Mouse (Mus musculus) neural tube, postnatal 0 days (tissue): Measurements from ENCODE around the gene Mrgbp. TPM values are rescaled to one million over a fixed set of nuclear protein-coding genes. Genes with fewer than 3 reads are reported as not detected.

ENCODE experiments used
- polyA plus RNA-seq: library from polyadenylated mRNA; unstranded; fragments of >200 nt; fragmentation: Nextera tagmentation; extraction: Ambion mirVana; gene quantifications from 2 replicates; pipeline ENCODE4 v1.2.1, GENCODE M21; 2015

The Mrgbp gene
- polyA plus RNA-seq: 26.4 and 30.6 TPM in 2 replicates

GRCm38 (mm10) chr2:180581002-180581401 is at the start of gene Mrgbp:
TSS of gene Mrgbp (plus strand) at chr2:180581304.

GRCm38 (mm10) chr2:180589123-180589831 is 8.2 kb downstream of the Mrgbp start, which contains the start of gene Ogfr:
TSS of gene Ogfr (plus strand) at chr2:180589245.

GRCm38 (mm10) chr2:180597490-180597889 is 16.4 kb downstream of the Mrgbp start, which contains the start of gene Col9a3:
TSS of gene Col9a3 (plus strand) at chr2:180597790.

Other genes starting within 250 kb of the Mrgbp start
- gene Gata5, start 246.6 kb upstream of the Mrgbp start, polyA plus RNA-seq: not detected in 2 replicates
- 2.8 and 3.0 TPM in 2 replicates for gene Slco4a1, start 125.1 kb upstream of the Mrgbp start, polyA plus RNA-seq
- gene Ntsr1, start 81.3 kb upstream of the Mrgbp start, polyA plus RNA-seq: 3.3 and 3.4 TPM in 2 replicates
- gene Ogfr, start 7.9 kb downstream of the Mrgbp start, polyA plus RNA-seq: 70.0 and 75.2 TPM in 2 replicates
- 57.3 and 76.3 TPM in 2 replicates for gene Col9a3, start 16.5 kb downstream of the Mrgbp start, polyA plus RNA-seq
- gene Tcfl5, start 61.4 kb downstream of the Mrgbp start, polyA plus RNA-seq: 0.80 and 2.1 TPM in 2 replicates
- gene Dido1, start 128.7 kb downstream of the Mrgbp start, polyA plus RNA-seq: 23.4 and 27.4 TPM in 2 replicates
- 48.2 and 50.1 TPM in 2 replicates for gene Gid8, start 128.8 kb downstream of the Mrgbp start, polyA plus RNA-seq
- gene Slc17a9, start 144.0 kb downstream of the Mrgbp start, polyA plus RNA-seq: 0.31 TPM in 2 replicates
- gene Bhlhe23, start 195.6 kb downstream of the Mrgbp start, polyA plus RNA-seq: 0.76 and 0.84 TPM in 2 replicates